Mouse (Mus musculus) olfactory bulb, adult 2 months (tissue): ENCODE results near the gene Snx17.

Source experiments
- CTCF ChIP-seq: fragments of 200-500 bp; IDR thresholded peaks from 2 replicates; pipeline ENCODE4 v1.5.1; 2012; ENCODE audit warnings: low read depth, mild to moderate bottlenecking, low read length, moderate library complexity; ENCODE audit not compliant: insufficient read depth
- POLR2A ChIP-seq: fragments of 200-500 bp; IDR thresholded peaks from 2 replicates; pipeline ENCODE4 v1.6.1; 2012; ENCODE audit warnings: mild to moderate bottlenecking, low read depth, low read length, moderate library complexity; ENCODE audit not compliant: insufficient read depth

DNA sequence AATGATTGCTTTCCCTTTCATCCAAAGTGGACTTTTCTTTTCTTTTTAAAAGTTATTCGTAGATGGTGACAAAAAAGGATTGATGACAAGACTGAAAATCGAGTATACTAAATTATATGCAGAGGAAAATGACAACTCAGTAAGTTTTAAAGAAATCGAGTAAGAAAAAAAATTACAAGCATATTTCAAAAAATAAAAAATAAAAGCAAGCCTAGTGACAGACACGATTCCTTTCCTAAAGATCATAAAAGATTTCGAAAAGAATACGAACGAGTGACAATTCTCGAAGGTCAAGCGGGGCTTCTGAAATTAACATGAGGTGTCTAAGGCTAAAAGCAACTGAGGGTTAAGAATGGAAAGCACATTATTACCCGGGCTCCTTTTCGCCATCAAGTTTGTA is 26.4 kb downstream of the Snx17 start:
- TF ChIP-seq CTCF (no peak), POLR2A (no peak)
